Mouse (Mus musculus): ENCODE data around the gene Gm17349.

Gm17349 gene

DNA sequence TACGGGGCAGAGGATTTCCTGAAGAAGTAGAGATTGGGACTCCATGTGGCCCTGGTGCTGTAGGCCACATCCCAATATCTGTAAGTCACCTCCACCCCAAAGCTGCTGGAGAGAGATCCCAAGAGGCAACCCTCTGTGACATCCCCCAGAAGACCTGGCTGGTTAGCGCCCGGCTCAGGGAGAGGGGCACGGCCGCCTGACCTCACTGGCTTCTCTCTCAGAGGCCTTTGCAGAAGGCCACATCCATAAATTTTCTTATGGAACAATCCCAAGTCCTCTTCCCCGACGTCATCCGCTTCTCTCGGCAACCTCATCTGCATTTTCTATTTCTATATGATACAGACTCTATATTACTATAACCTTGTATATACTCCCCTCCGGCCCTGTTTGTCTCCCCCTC, 5.6 kb downstream of the Gm17349 start:
- DNase-seq (ENCODE audit: low read depth, low spot score) = no peak

DNA sequence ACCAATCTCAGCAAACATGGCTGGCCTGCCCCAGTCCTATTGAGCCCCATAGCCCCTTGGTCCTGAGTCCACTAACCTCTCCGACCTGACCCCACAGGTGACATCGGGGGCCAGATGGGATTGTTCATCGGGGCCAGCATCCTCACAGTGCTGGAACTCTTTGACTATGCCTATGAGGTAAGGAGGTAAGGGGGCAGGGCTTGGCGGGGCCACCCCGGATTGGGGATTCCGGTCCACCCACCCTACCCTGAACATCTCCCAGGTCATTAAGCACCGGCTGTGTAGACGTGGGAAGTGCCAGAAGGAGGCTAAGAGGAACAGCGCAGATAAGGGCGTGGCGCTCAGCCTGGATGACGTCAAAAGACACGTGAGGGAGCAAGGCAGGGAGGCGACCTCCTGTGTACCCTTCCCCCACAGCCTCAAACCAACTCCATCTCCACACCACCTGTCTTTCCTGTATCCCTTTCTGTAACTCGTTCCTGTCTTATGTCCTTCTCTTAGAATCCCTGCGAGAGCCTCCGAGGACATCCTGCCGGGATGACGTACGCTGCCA, 6.7 kb downstream of the Gm17349 start:
- peak; percentile 78 for DNase-seq (ENCODE audit: low read depth, low spot score)

DNA sequence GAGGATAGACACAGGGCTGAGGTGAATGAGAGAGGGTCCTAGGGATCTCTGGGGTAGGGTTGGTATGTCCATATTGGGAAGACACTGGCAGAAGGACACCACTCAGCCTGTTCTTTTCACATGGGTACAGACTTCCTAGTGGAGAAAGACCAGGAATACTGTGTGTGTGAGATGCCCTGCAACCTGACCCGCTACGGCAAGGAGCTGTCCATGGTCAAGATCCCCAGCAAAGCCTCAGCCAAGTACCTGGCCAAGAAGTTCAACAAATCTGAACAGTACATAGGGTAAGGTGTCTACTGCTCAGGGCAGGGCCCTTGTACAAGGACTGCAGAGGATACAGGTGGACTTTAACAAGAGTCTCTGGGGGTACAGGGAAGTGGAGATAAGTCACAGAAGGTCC, 8.0 kb downstream of the Gm17349 start:
- no peak for DNase-seq (ENCODE audit: low read depth, low spot score)

DNA sequence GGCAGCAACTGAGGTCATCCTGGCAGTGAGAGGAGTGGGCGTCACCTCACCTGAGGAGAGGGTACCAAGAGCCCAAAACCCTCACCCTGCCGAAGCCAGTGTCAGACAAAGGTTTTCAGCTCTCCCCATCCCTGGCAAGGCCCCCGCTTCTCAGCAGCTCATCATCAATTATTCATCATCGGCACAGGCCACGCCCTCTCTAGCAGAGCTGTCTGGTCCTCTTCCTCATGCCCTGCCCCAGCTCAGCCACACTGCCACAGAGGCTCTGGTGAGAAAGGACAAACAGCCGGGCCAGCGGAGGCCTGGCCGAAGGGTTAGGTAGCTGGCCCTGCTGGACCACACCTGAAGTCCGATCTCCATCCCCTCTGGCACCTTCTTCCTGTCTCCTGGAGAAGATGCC, 13.3 kb downstream of the Gm17349 start:
- DNase-seq (ENCODE audit: low read depth, low spot score) = peak; percentile 56

DNA sequence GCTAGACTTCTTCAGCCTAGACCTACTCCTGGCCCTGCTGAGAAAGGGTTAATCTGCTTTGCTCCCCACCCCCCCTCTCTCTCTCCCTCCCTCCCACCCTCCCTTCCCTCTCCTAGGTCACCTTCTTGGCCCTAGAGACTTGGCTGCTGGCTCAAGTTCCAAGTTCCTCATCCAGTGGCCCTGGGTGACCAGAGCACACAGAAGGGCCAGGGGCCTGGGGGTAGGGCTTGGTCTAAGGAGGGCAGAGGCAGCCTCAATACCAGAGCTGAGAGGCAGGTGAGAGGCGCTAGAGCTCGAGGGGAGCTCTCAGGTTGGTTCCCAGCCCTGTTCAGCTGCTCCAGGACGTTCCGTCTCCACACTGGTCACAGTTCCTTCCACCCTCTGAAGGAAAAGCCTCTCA, 14.4 kb downstream of the Gm17349 start:
- DNase-seq (ENCODE audit: low read depth, low spot score) = no peak

DNA sequence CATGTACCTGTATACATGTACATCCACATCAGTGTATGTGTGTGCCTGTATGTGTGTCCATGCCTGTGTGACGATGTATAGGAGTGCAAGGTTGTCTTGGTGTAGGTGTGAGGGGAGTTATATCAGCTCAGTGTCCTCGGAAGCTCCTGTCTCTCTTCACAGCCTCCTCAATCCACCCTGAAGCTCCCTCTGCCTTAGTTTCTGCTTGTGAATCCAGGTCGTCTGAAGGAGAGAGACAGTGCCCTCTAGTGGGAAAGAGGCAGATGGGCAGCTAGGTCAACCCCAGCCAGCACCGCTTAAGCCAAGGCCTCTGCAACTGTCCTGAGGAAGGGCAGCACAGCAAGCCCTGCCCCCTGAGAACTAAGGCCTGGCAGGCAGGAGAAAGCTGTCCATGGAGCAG, 16.6 kb downstream of the Gm17349 start:
- peak; percentile 93 for DNase-seq (ENCODE audit: low read depth, low spot score)

DNA sequence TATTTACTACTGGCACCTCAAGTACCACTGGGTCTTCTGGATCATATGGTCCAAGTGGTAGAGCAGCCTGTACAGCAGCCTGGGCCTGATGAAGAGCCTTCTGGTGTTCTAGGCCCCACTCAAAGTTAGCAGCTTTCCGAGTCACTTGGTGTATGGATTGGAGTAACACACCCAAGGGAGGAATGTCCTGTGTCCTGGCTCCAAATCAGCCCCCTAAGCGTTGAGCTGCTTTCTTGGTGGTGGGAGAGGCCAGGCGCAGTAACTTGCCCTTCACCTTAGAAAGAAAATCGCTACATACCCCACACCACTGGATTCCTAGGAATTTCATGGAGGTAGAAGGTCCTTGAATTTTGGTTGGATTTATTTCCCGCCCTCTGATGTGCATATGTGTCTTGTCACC, 21.1 kb downstream of the Gm17349 start:
- DNase-seq (ENCODE audit: low read depth, low spot score) = no peak

DNA sequence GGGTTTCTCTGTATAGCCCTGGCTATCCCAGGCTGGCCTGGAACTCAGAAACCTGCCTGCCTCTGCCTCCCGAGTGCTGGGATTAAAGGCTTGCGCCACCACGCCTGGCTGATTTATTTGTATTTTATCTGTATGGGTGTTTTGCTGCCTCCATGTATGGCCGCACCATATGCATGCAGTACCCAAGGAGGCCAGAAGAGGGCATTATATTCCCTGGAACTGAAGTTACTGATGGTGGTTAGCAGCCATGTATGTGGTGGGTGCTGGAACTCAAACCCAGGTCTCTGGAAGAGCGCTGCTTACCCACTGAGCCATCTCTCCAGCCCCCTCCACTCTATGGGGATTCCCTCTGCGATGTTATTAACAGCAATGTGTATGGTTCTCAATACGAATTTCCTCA, 22.4 kb downstream of the Gm17349 start:
- DNase-seq (ENCODE audit: low read depth, low spot score) = no peak

DNA sequence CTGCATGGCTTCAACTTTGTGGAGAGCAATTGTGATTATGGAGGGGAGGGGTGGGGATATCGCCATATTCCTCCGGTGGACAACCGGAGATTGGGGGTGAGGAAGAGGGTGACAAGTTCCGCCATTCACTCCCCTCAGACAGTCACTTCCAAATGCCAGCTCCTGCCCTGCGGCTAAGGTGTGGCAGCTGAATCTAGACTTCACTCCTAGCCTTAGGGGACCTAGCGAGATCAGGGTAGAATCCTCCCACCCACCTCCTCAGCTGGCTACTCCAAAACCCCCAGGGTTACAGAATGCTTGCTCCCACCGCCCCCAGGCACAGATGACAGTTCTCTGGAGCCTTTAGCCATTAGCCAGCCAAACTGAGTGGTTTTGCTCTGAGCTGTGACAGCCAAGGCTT, 26.3 kb downstream of the Gm17349 start:
- DNase-seq (ENCODE audit: low read depth, low spot score) = no peak

DNA sequence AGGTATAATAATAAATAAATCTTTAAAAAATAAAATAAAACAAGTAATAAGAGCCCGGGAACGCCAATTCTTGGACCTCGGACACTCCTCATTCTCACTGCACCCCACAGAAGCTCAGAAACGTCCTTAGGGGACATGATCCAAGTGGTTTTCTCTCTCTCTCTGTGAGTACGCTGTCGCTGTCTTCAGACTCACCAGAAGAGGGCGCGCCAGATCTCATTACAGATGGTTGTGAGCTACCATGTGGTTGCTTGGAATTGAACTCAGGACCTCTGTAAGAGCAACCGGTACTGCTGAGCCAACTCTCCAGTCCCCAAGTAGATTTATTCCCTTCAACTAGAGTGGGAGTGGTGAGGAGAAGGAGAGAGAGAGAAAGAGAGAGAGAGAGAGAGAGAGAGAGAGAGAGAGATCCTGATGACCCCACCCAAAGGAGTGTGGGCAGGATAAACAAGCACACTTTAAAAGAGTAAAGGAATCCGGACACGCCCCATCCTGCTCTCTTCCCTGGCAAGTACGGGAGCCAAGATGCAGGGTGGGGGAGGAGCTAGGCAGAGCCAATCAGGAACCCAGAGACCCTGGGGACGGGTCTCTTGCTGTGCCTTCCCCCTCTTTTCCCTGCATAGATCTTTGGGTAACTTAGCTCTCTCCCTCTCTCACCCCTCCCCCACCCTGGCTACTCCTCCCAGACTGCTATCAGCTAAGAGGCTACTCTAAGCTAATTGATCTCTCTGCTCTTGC, 27.1 kb downstream of the Gm17349 start:
- peak; percentile 54 for DNase-seq (ENCODE audit: low read depth, low spot score)

DNA sequence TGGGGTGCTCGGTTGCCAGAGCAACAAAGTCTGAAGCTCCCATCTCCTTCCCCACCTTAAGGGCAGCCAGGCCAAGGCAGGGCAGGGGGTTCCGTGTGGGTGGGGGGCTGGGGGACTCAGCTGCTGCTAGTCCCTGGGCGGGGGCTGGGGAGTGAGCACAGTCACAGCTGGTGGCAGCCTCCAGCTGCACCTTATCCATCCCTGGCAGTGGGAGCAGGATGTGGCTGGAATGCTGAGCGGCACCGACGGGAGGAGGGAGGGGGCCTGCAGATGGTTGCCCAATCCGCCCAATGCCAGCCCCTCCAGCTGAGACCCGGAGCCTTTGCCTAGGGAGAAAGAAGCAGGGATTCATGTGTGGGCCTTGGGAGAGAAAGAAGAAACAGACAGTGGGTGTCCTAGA, 28.2 kb downstream of the Gm17349 start:
- peak; percentile 65 for DNase-seq (ENCODE audit: low read depth, low spot score)

DNA sequence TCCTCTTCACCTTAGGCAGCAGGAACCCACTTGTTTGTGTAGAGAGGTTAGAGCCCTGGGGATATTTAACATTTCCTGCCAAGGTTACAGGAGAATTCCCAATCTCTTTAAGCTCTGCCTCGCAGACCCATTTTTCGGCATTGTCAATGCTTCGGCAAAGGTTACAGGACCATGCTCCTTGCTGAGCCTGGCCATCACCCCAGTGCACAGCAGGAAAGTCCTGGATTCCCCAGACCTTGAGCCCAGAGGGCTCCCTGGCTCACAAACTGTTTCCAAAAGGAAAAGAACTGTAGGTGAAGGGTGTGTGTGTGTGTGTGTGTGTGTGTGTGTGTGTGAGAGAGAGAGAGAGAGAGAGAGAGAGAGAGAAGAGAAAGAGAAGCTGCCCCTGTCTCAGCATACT, 30.4 kb downstream of the Gm17349 start:
- no peak for DNase-seq (ENCODE audit: low read depth, low spot score)

DNA sequence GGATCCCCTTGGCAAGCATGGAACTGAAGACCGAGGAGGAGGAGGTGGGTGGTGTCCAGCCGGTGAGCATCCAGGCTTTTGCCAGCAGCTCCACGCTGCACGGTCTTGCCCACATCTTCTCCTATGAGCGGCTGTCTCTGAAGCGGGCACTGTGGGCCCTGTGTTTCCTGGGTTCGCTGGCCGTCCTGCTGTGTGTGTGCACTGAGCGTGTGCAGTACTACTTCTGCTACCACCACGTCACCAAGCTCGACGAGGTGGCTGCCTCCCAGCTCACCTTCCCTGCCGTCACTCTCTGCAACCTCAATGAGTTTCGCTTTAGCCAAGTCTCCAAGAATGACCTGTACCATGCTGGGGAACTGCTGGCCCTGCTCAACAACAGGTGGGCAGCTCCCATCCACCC, 33.5 kb downstream of the Gm17349 start:
- DNase-seq (ENCODE audit: low read depth, low spot score) = peak; percentile 65

DNA sequence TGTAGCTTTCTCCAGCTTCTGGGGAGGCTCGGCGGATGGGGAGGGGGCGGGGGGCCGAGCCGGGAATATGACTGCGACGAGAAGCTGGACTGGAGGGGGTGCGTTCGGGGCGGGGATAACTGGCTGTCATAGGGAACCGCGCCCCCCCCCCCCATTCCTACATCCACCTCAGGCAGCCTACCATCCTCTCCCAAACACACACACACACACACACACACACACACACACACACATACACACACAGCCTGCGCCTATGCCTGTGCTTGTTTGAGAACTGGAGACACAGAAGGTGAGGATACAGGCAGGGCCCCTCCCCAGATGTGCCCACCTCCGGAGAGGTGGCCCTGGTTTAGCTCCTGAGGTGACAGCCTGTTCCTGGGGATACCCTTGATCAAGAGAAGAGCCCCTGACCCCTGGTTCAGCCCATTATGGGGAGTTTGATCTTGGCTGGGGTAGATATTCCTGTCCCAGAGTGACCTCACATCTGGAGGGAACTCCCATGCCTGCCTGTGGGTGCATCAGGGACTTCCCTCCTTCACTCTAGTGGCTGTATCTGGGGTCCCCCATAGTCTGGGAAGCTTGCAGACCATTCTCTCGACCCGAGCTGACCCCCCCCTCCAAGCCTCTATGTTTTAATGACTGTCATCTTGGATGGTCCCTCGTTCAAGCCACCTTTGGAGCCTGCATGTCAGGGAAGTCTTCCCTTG, 34.2 kb downstream of the Gm17349 start:
- DNase-seq (ENCODE audit: low read depth, low spot score) = peak; percentile 62

DNA sequence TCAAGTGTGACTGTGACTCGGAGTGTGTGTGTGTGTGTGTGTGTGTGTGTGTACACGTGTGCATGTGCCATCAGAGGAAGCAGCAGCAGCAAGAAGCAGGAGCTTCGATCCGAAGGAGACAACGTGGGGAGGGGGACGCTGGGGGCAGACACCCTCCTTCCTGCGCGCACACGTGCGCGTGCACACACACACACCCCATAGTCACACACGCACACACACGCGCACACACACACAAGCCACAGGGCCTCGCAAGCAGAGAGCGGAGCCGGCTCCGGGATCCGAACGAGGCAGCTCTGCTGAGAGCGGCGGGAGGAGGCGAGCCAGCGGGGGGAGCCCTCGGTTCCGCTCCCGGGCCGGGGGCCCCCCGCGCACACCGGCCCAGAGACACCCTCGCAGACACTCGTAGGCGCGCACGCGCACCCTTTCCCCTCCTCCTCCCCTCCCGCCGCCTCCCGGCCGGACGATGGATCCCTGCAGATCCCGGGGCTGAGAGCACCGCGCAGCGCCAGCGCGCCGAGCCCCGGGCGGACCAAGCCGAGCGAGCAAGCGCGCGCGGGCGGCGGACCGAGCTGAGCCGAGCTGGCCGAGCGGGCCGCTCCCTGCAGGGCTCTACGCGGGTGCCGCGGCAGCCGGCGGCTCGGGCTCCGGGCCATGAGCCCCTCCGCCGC, 35.0 kb downstream of the Gm17349 start, which contains the start of gene Asic1:
Gene Asic1 (plus strand): TSS at position 215 of the 668 bp plus-strand sequence.
- DNase-seq (ENCODE audit: low read depth, low spot score) = peak; percentile 88

DNA sequence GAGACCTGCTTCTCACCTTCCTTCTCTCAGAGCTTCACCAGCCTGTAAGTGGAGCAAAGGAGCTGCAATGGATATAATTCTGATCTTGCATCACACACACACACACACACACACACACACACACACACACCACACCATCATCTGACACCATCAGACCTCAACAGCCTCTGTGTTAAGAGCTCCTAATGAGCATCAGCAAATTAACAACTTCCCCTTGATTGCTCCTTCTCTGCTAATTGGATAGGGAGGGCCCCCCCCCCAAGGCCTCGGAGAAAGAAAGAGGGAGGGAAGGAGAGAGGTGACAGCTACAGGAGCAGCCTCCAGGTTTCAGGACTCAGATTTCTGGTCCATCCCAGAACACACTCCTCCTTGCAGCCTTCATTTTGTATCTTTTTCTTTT, 35.9 kb downstream of the Gm17349 start:
- no peak for DNase-seq (ENCODE audit: low read depth, low spot score)

DNA sequence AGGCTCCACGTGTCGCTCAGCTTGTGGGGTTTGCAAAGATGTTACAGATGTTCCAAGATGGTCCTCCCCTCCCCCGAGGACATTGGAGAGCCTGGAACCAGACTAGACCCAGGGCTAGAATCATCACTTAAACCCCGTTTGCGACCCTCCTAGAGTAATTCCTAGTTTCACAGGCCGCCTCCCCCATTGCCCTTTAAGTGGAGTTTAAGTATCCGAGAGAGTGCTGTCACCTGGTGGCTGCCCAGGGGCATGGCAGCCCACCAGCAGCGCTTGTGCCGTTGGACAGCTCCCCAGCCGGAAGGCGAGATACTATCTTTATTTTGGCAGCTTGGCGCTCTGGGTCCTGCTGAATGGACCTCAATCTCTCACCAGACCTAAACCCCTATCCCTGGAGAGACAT, 36.4 kb downstream of the Gm17349 start:
- peak; percentile 91 for DNase-seq (ENCODE audit: low read depth, low spot score)

DNA sequence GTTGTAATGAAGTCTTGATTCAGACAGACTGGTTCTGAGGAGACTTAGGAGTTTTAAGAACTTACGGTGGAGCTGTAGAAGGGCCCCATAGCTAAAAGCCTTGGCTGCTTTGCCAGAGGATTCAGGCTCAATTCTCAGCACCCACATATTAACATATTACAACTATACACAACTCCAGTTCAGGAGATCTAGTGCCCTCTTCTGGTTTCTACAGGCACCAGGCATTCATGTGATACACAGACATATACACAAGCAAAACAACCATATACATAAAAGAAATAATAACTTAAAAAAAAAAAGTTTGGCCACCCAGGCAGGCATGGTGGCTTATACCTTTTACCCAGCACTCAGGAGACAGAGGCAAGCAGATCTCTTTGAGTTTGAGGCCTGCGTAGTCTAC, 37.7 kb downstream of the Gm17349 start:
- no peak for DNase-seq (ENCODE audit: low read depth, low spot score)

DNA sequence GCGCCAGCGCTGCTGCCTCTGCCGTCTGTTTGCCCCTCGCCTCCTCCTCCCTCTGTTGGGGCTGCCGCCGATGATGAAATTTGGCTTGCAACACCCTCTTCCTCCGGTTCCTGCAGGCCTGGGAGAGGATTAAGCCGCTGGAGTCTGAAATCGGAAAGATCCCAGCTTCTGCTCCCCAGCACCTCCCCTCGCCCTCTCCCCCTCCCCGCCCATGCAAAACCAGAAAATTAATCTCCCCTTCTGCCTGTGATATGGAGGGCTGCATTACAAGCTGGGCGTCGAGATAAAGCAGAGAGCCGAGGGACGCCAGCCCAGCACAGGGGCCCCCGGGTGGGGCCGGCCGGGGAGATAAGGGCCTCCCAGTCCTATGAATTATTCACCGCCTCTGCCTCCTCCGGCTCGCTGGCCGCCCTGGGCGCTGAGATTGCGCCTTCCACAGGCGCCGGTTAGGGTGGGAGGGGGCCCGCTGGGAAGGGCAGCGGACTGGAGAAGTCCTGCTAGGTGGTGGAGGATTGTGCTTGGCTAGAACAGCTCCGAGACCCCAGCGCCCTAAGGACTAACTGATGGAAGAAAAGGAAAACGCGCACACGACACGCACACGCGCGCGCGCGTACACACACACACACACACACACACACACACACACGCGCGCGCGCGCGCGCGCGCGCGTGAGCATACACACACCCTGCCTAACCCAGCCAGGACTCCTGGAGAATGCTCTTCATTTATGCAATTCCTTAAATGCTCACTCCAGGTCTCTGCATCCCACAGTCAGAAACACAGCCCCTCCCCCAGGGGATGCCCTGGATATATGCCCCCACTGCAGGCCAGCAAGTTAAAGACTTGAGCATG, 40.5 kb downstream of the Gm17349 start:
- DNase-seq (ENCODE audit: low read depth, low spot score) = peak; percentile 94

DNA sequence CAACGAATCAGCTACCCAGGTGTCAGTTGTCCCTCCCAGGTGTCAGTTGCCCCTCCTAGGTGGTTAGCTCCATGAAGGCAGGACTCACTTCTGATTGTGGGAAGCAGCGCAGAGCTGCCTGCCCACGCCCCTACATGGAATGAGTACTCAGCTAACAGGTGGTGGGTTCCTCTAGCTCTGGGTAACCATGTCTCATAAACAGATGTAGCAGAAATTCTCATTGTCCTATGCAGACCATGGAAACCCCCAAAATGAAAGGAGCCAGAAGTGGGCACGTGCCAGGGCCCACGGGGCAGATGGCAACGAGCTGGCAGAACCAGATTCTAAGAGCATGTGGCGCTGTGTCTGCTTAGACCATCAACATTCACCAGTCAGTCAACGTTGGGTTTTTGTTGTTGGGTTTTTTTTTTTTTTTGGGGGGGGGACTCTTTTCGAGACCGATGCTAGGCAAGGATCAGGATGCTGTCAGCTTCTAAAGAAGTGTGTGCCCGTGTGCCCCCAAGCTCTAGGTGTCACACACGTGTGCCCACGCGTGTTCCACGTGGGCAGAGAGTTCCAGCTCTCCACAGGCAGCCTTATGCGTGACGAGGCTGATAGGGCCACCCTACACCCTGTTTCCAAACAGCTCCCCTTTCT, 41.2 kb downstream of the Gm17349 start:
- DNase-seq (ENCODE audit: low read depth, low spot score) = peak; percentile 71

DNA sequence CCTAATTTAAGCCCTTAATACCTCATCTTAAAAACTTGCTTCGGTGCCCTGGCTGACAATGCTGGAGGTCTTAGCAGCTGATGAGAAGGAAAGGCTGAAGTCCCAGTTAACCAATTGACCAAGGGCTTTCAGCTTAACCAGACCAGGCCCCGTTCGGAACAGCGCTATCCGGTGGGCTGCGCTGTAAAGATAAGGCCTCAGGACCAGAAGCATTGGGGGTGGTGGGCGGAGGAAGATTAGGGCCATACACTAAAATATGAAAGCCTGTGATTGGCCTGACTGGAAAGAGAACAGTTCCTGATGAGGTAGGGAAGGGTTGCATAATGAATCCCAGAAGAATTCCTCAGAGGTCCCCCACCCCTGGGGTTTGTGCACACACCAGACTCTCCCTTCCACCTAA, 42.9 kb downstream of the Gm17349 start:
- DNase-seq (ENCODE audit: low read depth, low spot score) = no peak

Measured in brain, adult 2 months (tissue).